Mouse (Mus musculus) liver, adult 2 months (tissue): ENCODE data around the gene Tm4sf20.

Experiments used
- CTCF ChIP-seq: fragments of 200-500 bp; IDR thresholded peaks from 2 replicates; pipeline ENCODE4 v1.5.1; 2011; ENCODE audit warnings: low read depth, low read length, control low read depth
- POLR2A ChIP-seq: fragments of 200-500 bp; IDR thresholded peaks from 2 replicates; pipeline ENCODE4 v1.6.1; 2011; ENCODE audit warnings: low read length, control low read depth; ENCODE audit not compliant: insufficient read depth; ENCODE audit errors: extremely low read depth

GRCm38 (mm10) chr1:82798922-82799321 is 30.7 kb upstream of the Tm4sf20 start:
- TF ChIP-seq POLR2A (no peak), CTCF (no peak)
